Mouse (Mus musculus) frontal cortex, postnatal 36 days (tissue): Measurements from ENCODE around the gene Adam22.
A peak's percentile ranks its signal among the peaks of the same experiment; 100 is the strongest.

Source experiments
- DNase-seq, 2 experiments: peaks; one replicate each; pipeline ENCODE4 v3.0.0; 2022; ENCODE audit warnings: low spot score in 2 of 2

Gene Adam22

DNA sequence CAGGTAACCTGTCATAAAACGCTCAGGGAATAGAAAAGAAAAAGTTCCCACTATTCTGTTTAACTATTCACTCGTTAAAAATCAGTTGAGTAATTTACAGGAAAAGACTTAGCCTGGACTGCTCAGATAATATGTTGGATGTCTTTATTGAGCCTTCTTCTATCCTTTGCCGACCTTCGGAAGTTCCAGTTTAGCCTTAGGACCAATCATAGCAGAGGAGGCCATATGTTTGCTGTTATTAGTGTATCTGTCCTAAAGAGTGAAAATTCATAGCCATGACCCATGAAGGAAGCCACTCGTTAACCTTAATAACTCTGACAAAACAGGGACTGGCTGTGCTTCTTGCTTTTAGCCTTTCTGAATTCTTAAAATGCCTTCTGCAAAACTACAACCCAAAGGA, 41.3 kb downstream of the Adam22 start:
- no peak for DNase-seq

DNA sequence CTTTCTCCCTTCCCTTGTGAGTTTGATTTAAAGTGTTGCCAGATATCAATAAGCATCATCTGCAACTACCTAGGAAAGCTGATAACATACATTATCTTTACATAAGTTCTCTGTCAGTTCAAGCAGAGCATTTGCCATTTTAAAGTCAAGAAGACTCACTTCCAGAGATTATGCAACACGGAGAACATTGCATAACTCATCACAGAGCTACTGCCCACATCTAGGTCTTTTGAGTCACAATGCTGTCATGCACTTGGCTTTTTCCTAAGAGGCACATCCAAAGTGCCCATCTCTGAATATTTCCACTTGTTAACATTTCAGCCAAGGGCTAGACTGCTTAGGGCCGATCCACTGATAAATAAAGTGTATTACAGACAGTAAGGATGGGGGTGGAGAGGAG, 55.6 kb downstream of the Adam22 start:
- DNase-seq = peak in 1 of 2 experiments; percentile 65

DNA sequence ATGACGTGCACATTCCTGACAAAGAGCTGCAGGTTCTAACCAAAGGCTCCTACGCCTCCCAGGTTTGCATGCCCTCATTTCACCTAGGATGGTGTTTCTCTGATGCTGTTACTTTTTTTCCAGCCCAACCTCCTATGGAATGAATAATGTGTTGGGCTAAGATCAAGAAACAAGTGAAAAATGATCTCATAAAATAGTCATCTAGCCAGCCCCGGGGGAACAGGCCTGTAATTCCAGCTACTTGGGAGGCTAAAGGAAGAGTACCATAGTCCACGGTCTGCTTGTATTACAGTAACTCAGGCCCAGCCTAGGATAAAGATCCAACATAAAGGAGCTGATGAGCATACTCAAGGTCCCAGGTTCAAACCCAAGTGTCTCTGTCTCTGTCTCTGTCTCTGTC, 57.1 kb downstream of the Adam22 start:
- no peak for DNase-seq

DNA sequence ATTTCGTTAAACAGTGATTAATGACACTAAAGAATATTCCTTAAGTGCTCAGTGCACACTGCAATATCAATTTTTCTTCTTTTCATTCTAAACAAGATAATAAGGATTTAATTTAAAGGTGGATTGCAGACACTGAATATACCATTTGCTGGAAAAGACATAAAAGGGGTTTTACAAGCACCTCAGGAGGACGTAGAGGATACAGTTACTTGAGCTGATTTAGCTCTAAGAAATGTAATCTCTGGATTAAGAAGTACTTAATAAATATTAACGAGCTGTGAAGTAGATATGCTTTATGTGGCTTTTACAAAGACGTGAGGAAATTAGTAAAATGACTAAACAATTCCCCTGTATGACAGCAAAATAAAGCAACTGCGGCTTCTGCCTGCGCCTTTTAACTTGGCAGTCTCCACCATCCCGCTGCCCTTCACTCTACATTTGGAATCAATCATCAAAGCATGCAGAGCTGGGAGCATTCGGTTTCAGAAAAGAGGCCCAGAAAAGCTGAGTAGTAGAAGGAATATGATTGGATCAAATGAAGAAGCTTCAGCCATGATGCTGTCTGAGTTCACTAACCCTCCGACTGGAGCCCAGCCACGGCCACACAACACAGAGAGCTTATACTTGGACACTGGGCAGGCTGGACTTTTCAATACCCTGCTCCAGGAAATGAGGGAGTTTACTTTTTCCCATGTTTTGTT, 70.1 kb downstream of the Adam22 start:
- no peak for DNase-seq

DNA sequence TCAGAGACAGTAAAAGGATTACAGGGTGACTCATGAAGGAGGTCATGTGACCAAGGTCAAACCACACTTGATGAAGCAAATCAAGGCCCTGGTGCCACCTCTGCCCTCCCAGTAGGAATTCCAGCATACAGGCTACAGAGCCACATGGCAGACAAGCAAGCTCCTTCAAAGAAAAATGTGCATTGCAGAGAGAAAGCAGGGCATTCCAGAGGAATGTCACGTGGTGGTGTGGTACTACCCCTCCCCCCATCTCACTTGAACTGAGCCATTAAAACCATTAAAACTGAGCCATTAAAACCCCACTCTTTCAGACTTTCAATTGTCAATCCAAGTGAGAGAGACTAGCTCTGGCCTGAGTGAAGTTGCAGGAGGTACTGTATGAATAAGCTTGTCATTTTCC, 74.7 kb downstream of the Adam22 start:
- DNase-seq = no peak

DNA sequence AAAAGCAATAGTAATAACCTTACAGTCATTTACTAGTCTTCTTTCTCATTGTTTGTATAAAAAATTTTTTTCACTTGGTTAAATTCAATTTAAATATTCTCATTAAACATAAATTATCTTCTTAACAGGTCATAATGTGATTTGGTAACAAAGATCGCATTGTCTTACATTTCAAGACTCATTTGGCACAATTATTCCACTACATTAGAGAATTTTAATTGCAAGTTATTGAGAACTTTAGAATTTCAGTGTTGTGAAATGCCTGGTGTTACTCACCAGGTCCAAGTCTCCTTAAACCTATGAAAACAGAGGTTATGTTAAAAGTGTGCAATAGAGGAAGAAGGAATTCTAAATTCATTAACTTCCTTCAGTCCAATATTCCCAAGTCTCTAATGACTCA, 76.5 kb downstream of the Adam22 start:
- no peak for DNase-seq

DNA sequence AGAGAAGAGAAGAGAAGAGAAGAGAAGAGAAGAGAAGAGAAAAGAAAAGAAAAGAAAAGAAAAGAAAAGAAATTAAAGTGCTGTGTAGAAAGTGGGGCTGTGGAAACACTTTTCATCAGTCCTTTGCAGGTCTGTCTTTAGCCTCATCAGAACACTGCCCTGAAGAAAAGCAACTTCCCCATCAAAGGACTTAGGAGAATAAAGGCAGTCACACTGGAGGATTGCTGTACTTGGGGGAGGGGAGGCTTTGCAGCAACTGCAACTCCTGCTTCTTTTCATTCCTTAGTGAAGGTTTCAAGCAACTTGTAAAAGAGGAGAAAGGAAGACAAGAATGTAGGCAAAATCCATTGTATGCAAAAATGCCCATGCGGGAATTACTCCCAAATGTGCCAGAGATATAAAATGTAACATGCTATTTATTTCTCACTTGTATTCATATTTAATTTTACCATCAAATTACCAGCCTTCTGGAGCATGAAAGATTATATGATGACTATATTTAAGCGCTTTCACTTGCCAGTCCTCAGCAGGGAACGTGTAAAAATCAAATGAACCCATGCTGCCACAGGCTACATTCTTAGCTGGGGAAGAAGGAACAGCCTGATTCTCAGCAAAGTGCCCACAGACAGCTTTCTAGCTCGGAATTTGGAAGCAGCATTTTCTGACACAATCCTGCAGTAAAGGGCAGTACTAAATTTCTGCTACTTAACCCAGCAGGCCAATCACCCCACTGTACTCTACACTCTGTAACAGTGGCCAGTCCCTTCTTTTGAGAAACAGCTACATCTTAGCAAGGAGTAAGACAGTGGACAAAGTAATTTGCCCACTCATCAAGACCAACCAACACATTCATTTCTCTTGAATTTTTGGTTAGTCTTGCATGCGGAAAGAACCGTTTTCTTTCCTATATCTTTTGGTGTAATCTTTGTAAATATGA, 78.0 kb downstream of the Adam22 start:
- DNase-seq = no peak

DNA sequence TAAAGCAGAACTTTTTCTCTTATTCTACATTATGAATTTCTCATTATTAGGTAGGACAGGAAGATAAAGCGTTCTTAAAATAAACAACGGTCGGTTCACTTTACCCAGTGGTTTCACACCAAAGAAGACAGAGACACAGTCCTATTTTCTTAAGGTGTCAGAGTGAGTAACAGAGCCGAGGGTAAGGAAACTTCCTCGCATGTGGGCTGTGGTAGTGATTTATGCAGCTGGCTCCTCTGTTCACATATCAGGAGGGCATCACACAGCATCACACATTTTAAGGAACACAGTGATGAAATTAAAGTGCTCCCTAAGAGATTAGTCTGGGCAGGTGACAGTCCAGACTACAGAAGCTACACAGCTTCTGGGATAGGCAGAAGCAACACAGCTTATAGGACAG, 83.8 kb downstream of the Adam22 start:
- DNase-seq = no peak

DNA sequence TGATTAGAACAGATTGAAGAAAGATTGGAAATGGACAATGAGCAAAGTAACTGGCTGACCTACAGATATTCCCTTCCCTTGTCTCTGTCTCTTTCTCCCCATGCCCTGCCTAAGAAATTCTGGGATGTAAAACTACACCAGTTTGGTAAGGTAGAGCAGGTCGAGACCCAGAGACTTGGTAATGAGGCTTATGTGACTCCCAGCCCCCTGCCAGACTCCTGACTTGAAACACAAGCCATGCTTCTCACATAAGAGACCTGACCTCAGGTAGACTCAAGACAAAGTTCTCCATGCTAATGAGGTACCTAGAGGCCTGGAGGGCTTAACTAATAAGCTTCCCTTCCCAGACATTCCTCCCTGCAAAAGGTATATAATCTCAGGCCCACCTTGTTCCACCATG, 91.8 kb downstream of the Adam22 start:
- DNase-seq = no peak

DNA sequence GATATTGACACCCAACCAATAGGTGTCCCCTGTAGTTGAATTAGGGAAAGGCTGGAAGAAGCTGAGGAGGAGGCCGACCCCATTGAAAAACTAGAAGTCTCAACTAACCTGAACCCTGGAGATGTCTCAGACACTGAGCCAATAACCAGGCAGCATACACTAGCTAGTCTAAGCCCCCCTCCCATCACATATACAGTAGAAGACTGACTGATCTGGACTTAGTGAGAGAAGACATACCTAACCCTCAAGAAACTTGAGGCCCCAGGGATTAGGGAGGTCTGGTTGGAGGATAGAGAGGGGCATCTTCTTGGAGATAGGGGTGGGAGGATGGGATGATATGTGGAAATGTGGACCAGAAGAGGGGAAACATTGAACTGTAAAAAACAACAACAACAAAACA, 110.6 kb downstream of the Adam22 start:
- DNase-seq = no peak

DNA sequence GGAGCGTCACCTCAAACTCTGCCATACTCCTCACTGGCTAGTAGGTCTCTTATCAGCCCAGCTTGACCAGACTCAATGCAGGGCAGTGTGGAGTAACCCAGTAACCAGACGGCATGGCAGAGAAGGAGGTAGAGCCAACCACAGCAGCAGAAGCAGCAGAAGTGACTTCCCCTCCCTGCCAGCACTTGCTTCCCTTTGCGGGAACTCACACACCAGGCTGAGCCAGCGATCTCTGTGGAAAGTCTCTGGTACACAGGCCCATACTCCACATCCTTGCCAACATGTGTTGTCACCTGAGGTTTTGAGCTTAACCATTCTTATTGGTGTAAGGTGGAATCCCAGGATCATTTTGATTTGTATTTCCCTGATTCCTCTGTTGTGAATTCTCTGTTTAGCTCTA, 111.5 kb downstream of the Adam22 start:
- DNase-seq = no peak

DNA sequence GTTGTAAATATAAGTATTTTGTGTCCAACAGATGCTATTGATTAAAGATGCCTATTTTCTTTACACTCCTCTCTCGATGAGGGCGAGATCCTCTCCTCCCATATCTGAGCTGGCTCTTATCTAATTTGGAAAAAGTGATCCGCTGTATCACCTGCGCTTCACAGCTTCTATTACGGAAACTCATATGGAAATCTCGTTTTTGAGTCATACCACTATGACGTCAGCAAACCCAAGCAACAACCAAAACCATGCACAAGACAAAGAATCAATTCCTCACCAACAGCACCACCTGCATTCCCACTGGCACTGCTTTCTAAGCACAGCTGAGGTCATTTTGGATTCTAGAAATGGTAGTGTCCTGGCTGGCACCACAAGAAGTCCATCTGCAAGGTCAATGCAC, 123.3 kb downstream of the Adam22 start:
- no peak for DNase-seq

DNA sequence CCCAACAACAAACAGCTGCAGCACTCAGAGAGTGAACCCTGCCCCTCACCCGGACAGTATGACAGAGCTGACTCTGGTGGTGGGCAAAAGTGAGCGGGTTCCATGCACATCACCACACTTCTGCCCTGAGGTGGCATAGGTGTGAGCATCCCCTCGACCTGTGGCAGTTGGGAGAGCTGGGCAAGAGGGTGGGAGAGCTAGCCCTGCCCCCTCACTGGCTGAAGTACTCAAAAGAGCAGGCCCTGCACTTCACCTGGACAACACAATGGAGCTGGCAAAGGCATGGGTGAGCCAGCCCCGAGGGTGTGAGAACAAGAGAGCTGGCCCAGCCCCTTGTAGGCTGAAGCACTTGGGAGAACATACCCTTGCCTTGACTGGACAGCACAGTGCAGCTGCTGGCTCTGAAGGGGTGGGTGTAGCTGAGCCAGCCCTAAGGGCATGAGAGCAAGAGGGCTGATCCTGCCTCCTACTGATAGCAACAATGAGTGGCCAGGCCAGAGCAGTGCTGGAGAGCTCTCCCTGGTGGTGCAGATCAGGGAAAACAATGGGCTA, 124.8 kb downstream of the Adam22 start:
- DNase-seq = no peak

DNA sequence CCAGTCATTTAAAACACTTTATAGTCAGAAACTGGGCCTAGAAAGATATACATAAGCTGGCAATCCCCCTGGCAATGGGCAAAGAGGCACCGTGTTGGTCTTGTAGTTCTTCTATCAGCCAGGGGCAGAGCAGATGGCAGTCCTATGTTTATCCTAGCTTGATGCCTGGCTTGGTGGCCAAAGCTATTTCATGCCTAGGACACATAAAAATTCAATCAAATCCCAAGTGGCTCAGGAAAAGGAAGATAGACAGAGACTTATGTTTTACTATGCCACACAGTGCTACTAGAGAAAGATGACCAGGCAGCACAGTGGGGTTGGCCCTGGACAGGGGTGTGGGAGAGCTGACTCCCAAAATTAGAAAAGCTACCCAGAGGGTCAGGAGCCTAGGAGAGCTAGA, 125.3 kb downstream of the Adam22 start:
- DNase-seq = no peak

DNA sequence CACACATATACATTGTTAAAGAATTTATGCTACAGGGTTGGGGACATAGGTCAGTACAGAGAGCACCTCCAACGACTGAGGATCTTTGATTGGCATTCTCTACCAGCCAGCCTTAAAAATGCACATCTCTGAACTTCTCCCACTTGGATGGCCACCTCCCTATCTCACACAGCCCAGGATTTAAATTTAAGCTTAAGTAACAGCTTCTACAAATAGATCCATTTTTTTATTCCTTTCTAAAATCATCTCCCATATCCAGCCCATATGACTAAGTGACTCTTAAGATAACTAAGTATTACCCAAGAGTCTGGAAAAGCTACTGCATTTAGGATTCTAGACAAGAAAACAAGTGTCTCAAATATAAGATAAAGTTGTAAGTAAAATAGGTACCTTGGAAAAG, 140.9 kb downstream of the Adam22 start:
- DNase-seq = peak in 1 of 2 experiments; percentile 35

DNA sequence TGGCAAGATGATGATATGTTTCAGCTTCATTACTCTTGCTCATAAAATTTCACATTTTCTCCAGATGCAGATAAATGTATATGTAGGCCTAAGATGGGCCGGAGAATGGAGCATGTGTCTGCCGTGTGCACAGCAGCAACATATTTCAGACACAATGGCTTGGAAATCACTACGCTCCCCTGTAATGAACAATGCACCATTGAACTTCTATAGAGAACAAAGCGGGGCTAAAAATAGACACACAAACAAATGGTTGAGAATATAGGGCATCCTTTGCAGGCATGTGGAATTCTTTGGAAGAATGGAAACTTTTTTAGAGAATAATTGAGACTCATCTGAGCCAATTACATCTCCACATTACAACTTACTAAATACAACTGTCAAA, 143.6 kb downstream of the Adam22 start:
- no peak for DNase-seq

DNA sequence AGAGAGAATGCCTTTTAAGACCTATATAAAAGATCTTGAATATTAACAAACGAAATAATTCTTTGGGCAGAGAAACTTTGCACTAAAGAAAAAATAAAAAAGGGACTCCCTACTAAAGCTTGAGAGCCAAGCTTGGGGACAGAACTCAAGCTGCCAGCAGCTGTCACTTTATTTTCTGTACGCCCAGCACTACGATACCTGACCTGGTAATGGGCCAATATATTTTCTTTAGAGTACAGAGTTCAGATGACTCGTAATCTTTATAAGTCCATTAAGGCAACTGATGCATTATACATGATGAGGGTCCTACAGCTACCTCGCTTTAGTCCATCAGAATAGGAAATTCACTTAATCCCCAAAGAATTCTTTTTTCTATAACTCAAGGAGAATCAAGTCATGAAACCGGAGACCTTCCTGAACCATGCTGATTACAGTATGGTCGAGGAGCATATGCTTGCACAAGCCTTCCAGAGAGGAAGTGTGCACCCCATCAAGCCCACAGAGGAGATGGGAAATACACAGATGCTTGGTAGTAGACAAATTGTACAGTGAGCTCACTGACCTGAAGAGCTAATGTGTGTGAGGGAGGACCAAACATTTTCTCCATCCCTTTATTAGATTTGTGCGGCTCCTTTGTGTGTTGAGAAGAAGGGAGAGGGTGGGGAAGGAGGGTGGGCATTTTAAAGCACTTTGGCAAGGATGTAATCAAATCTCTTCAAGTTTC, 144.2 kb downstream of the Adam22 start:
- no peak for DNase-seq

DNA sequence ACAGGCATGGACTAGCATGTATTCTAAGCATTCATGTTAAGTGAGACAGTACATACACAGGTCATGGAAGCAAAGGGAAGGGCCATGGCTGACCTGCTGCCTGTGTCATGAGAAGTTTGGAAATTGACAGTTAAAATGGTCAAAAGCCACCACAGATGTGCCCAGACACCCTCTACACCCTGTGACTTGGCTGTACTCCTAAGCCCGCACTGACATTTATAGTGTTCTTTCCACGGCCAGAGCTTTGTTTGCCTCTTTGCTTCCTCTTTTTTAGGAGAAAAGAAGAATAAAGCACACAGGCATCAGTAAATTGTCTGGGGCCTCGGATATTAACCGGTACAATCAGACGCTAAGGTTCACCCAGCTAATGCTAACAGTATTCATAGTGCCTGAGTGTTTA, 146.3 kb downstream of the Adam22 start:
- no peak for DNase-seq

DNA sequence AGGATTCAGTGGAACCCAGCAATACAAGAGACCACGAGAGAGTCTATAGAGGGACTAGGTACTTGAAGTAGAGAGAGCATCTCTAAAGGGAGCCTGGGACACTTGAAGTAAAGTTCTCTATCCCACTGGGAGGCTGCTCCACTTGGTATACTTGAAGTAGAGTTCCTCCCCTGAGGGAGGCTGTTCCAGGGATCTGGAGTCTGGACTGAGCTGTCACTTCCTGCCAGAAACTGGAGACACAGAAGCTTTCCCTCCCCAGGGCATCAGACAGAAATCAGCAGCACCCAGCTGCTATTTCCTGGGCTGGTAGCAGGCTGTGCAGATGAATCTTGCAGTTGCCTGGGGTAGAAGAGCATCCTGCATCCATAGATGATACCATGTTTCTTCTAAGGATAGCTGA, 152.1 kb downstream of the Adam22 start:
- no peak for DNase-seq

DNA sequence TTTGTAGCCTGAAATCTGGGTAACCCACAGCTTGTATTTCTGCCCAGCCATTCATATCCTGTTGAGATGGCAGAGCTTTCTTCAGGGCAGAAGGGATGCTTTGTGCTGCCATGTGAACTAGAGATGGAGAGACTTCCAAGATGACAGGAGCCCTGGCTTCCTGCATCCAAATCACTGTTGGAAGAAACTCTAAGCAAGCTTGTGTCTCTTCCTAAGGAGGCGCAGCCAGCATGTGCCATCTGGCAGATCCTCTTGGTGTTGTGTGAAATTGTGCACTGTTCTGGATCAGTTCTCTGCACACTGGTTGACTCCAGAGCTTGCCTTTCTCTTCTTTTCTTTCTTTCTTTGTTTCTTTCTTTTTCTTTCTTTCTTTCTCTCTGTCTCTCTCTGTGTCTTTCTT, 183.0 kb downstream of the Adam22 start:
- DNase-seq = peak in 1 of 2 experiments; percentile 28

DNA sequence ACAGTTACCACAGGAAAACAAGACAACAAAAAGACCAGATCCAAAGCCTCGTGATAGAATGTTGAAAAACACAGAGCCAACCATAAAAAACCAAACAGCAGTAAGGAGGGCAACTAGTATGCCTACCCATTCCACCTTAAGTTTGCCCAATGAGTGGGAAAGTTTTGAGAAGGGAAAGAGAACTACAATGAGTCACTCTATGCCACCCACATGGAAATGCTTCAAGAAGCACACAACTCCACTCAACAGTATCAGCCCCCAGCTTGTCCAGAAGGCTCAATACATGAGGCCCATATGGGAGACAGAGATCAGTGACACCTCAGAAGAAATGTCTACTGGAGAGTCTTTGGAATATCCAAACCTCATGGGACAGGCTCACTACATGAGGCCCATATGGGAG, 187.3 kb downstream of the Adam22 start:
- DNase-seq = no peak

DNA sequence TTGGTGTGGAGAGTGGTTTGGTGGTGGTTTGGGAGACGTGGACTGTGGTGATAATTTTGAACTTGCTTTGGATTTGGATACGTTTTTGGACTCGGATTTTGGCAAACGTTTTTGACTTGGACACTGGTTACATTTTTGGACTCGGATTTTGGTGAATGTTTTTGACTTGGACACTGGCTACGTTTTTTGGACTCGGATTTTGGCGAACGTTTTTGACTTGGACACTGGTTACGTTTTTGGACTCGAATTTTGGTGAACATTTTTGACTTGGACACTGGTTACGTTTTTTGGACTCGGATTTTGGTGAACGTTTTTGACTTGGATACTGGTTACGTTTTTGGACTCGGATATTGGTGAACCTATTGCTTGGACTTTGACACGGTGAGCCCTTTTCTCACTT, 189.8 kb downstream of the Adam22 start:
- DNase-seq = no peak
